In genomic region chr14:40789110-40789509, GRCm38 (mm10) we compare ENCODE assay signal across 10 mouse cellular contexts.
A peak's percentile ranks its signal among the peaks of the same experiment; 100 is the strongest.
DNase-seq lines count a peak whose midpoint lies in the region; ATAC-seq lines count a peak whose summit lies in the region.
"Had no signal": no experiment of that assay in that cellular context is flagged by ENCODE, and none has a peak within 500 bp of the region (broad histone marks: within the 10 kb centered on the region; RNA-seq: fewer than 3 reads in every experiment).

No protein-coding gene starts in this region.

- ATAC-seq in kidney, embryonic 15.5 days (replicated peaks; ENCODE audit: low FRiP score): peak; percentile 69; the same call in 1 of the 2 replicates
- ATAC-seq in inflammation-experienced regulatory T-cells, adult 6 months: no peak

- H3K4me2 ChIP-seq in kidney, embryonic 15.5 days: no peak overlapping the region
- H3K4me2 ChIP-seq: embryonic facial prominence, embryonic 13.5 days; limb, embryonic 12.5 days had no signal

- peak; percentile 5 for DNase-seq in left cerebral cortex, adult 11 months (ENCODE audit: low spot score)
- DNase-seq in left cerebral cortex, adult 9 months (ENCODE audit: low spot score in 2 of 2): no peak
- DNase-seq in R1 (ENCODE audit: low read depth, low spot score): peak; percentile 80
- peak; percentile 45 for DNase-seq in embryonic facial prominence, embryonic 10.5 days (ENCODE audit: low spot score)
- peak; percentile 54 for DNase-seq in mesoderm, embryonic 11.5 days (ENCODE audit: low read depth, low spot score)
- no peak for DNase-seq in urinary bladder, postnatal 14 days (ENCODE audit: low spot score)

- WGBS in embryonic facial prominence, embryonic 10.5 days: 36% methylated on average over 3 of the region's 3 CpGs
- 36% methylated on average over 3 of the region's 3 CpGs for WGBS in kidney, embryonic 15.5 days

- H3K36me3 ChIP-seq in embryonic facial prominence, embryonic 10.5 days (replicated peaks): no peaks in the 10 kb centered on the region
- no peaks in the 10 kb centered on the region for H3K36me3 ChIP-seq in kidney, embryonic 15.5 days
- H3K36me3 ChIP-seq: embryonic facial prominence, embryonic 13.5 days; limb, embryonic 12.5 days had no signal

- H3K4me1 ChIP-seq in embryonic facial prominence, embryonic 10.5 days: no peaks in the 10 kb centered on the region
- H3K4me1 ChIP-seq in kidney, embryonic 15.5 days: no peaks in the 10 kb centered on the region
- H3K4me1 ChIP-seq: embryonic facial prominence, embryonic 13.5 days; limb, embryonic 12.5 days had no signal

- no peaks in the 10 kb centered on the region for H3K9me3 ChIP-seq in embryonic facial prominence, embryonic 10.5 days
- no peaks in the 10 kb centered on the region for H3K9me3 ChIP-seq in kidney, embryonic 15.5 days (replicated peaks)
- H3K9me3 ChIP-seq: embryonic facial prominence, embryonic 13.5 days; limb, embryonic 12.5 days had no signal

- no peak overlapping the region for H3K4me3 ChIP-seq in embryonic facial prominence, embryonic 10.5 days
- no peak overlapping the region for H3K4me3 ChIP-seq in kidney, embryonic 15.5 days (replicated peaks)
- H3K4me3 ChIP-seq: embryonic facial prominence, embryonic 13.5 days; limb, embryonic 12.5 days had no signal

- no peak overlapping the region for H3K27ac ChIP-seq in embryonic facial prominence, embryonic 10.5 days (replicated peaks)
- no peak overlapping the region for H3K27ac ChIP-seq in kidney, embryonic 15.5 days
- H3K27ac ChIP-seq: embryonic facial prominence, embryonic 13.5 days; limb, embryonic 12.5 days had no signal

- no peaks in the 10 kb centered on the region for H3K27me3 ChIP-seq in embryonic facial prominence, embryonic 10.5 days (replicated peaks; ENCODE audit: low read depth, poor library complexity, severe bottlenecking)
- no peaks in the 10 kb centered on the region for H3K27me3 ChIP-seq in kidney, embryonic 15.5 days
- H3K27me3 ChIP-seq: embryonic facial prominence, embryonic 13.5 days; limb, embryonic 12.5 days had no signal

- H3K9ac ChIP-seq in kidney, embryonic 15.5 days: no peak overlapping the region
- H3K9ac ChIP-seq: embryonic facial prominence, embryonic 13.5 days; limb, embryonic 12.5 days had no signal

Comparison
In these comparisons a context has a peak if more than half of its experiments do, and no peak if none do; other contexts are left out.
1. DNase-seq: peak in left cerebral cortex, adult 11 months (single experiment), R1 (single experiment), embryonic facial prominence, embryonic 10.5 days (single experiment) and mesoderm, embryonic 11.5 days (single experiment); none in left cerebral cortex, adult 9 months (0 of 2) and urinary bladder, postnatal 14 days (single experiment).